Mouse (Mus musculus): ENCODE data around the gene Gm49318.

DNA sequence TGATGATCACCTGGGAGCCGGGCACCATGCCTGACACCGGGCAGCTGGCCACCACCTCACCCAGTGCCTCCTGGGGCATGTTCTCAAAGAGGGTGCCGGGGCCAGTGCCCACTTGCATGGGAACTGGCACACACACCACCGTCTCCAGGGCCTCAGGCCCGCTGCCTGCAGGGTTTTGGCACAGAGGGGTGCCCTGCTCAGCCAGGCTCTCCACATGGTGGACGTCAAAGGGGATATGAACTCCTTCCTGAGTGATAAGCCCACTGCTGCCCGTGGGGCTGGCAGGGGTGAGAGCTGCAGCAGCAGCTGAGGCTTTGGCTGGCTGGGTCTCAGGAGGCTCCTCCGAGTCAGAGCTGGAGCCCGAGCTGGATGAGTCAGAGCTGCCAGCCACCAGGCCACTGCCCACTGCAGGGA is 13.0 kb downstream of the Gm49318 start:
- no peak for TF ChIP-seq CTCF (IDR thresholded peaks at IDR 0.05; ENCODE audit: extremely low read depth, insufficient read depth, low read length)
- no peak for TF ChIP-seq POLR2A (IDR thresholded peaks at IDR 0.05; ENCODE audit: extremely low read depth, insufficient read depth, low read length)

Data from cortical plate, adult 2 months (tissue).